ENCODE assay signal across 17 mouse cellular contexts in genomic region chr2:82360224-82360623, GRCm38 (mm10).
A peak's percentile ranks its signal among the peaks of the same experiment; 100 is the strongest.
DNase-seq lines count a peak whose midpoint lies in the region; TF ChIP-seq lines count a peak whose summit lies in the region.
"Had no signal": no experiment of that assay in that cellular context is flagged by ENCODE, and none has a peak within 500 bp of the region (broad histone marks: within the 10 kb centered on the region; RNA-seq: fewer than 3 reads in every experiment).

No protein-coding gene starts in this region.

- DNase-seq in heart, adult 11 months: peak; percentile 81
- DNase-seq in heart, postnatal 4 days: no peak
- no peak for DNase-seq in testis, postnatal 10 days (ENCODE audit: low spot score)
- DNase-seq: adrenal gland, adult 2 months; adrenal gland, adult 8-10 months; adrenal gland, postnatal 10 days; adrenal gland, postnatal 14 days; adrenal gland, postnatal 25 days; adrenal gland, postnatal 36 days; B cell, adult 2 months; cerebellum, adult 11 months; cerebellum, adult 11-12 months; cerebellum, adult 18-20 months had no signal

- H3K4me1 ChIP-seq in testis, adult 2 months (ENCODE audit: control insufficient read depth, insufficient read depth, low read length): no peaks in the 10 kb centered on the region; the same call in 1 of the 2 replicates

- no peaks in the 10 kb centered on the region for H3K27me3 ChIP-seq in testis, adult 2 months (ENCODE audit: control insufficient read depth, insufficient read depth, low read length)
- H3K27me3 ChIP-seq: CH12.LX, Patski had no signal

- H3K36me3 ChIP-seq in testis, adult 2 months (ENCODE audit: control insufficient read depth, insufficient read depth, low read length): no peaks in the 10 kb centered on the region
- H3K36me3 ChIP-seq: G1E had no signal

- H3K27ac ChIP-seq in testis, adult 2 months (ENCODE audit: control insufficient read depth, insufficient read depth, low read depth, low read length): no peak overlapping the region

- no peak for TF ChIP-seq CTCF in testis, adult 2 months (IDR thresholded peaks at IDR 0.05; ENCODE audit: control insufficient read depth, insufficient read depth, insufficient replicate concordance, low read depth, low read length)

- peak overlapping the region; percentile 60 for H3K4me3 ChIP-seq in testis, adult 2 months (ENCODE audit: control insufficient read depth, low read depth, low read length)

- no peak for TF ChIP-seq POLR2A in testis, adult 2 months (IDR thresholded peaks at IDR 0.05; ENCODE audit: control insufficient read depth, low read depth, low read length)
